Mouse (Mus musculus) kidney, adult 2 months (tissue): Measurements from ENCODE around the gene Maml3.

Source experiments
- CTCF ChIP-seq: fragments of 200-500 bp; conservative IDR thresholded peaks from 2 replicates; pipeline ENCODE4 v1.5.1; 2011; ENCODE audit warnings: low read depth, mild to moderate bottlenecking, control low read depth, low read length, moderate library complexity, mixed read lengths; ENCODE audit not compliant: insufficient read depth, insufficient read length
- POLR2A ChIP-seq: fragments of 200-500 bp; IDR thresholded peaks from one replicate; pipeline ENCODE4 v1.6.1; 2011; ENCODE audit warnings: low read depth, low read length, control low read depth

GRCm38 (mm10) chr3:51727968-51728367 is 376.9 kb downstream of the Maml3 start:
- TF ChIP-seq CTCF (no peak), POLR2A (no peak)
